Mouse (Mus musculus) regulatory T cell (primary cell): ENCODE measurements around the gene Cd96.

Experiments used
- in situ Hi-C: fragments of 300-600 bp; cut with MboI, MseI; formaldehyde crosslinking; loops from one replicate; pipeline ENCODE4 v1.15.1; 2025; ENCODE audit warnings: high pct_unique_total_duplicates

The Cd96 gene

GRCm38 (mm10) chr16:46120020-46120419 lies at the start of gene Cd96:
Cd96 (minus strand) TSS chr16:46120251.
- in situ Hi-C loops: no loop called here

DNA sequence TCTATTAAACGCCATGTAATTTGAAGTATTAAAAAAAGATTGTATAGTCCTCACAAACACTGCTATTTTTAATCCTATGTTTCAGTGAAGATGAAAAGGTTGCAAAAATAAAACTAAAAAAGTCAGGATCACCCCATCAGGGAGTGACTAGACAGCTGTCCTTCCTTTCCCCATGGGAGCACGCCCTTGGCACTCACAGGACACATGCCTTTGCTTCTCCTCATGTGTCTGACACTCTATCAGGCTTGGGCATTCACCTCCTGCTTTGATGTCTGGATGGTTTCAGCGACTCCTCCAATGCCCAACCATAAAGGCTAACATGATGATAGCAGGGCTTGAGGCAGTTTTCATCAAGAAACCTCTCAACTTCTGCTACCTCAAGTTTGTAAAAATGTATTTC lies 46.9 kb upstream of the Cd96 start:
- in situ Hi-C loops: no loop called here

GRCm38 (mm10) chr16:46165305-46165704 lies 45.3 kb upstream of the Cd96 start:
- in situ Hi-C loops: no loop called here

GRCm38 (mm10) chr16:46154832-46155231 lies 34.8 kb upstream of the Cd96 start, which contains the start of gene Gm4737:
Gm4737 (minus strand) TSS chr16:46155077.
- in situ Hi-C loops: loop anchor here (10.0 kb wide), 2 partner anchors 800 to 1030 kb away; no protein-coding TSS in a partner anchor

- in situ Hi-C loops: loop anchor here (10.0 kb wide), 2 partner anchors 804 to 1034 kb away; no protein-coding TSS in a partner anchor
Measured at GRCm38 (mm10) chr16:46151141-46151540, 31.1 kb upstream of the Cd96 start.

DNA sequence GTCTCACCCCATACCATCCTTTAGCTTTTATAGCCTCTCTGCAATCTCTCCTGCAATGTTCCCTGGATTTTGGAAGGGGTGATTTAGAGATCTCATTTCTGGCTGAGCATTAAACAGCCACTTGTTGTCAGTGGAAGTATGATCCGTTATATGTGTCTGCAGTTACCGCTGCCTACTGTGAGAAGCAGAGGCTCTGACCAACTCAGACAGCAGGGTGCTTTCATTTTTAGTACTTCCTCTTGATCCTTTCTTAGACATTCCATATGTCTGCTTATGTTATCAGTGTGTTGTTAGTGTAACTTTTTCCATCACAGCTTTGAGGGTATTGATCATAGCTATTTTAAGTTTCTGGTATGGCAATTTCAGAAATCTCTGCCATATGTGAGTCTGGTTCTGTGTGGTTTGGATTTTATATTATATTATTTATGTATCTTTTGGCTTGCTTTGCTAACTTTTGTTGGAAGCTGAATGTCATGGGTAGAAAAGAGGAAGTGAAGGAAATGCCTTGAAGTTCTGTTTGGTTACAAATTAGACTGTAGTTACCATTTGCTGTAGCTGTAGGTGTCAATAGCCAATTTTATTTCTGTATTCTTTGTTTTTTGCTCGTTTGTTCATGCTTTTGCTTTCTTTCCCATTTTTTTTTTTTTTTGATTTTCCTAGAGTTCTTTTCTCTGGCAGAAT lies 28.8 kb upstream of the Cd96 start:
- in situ Hi-C loops: no loop called here

- in situ Hi-C loops: no loop called here
Measured at GRCm38 (mm10) chr16:46146962-46147361, 26.9 kb upstream of the Cd96 start.

- in situ Hi-C loops: no loop called here
Measured at GRCm38 (mm10) chr16:46122238-46122637, 2.2 kb upstream of the Cd96 start.

DNA sequence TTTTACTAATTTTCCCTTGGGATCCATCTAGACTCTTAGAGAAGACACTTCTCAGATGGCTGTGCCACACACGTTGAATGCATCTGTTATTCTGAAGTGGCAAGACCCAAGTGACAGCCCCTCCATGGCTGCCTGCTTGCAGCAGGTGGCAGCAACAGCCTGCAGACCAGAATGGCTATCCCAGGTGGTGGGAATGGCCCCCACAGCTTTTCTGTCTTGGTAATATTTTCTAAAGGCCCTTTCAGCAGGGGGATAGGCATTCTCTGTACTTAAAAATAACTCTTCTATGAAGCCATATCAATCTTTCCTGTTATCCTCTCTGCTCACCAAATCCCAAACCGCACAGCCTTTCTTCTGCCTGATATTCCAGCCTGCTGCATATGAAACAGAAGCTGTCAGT lies 1.4 kb upstream of the Cd96 start:
- in situ Hi-C loops: no loop called here

GRCm38 (mm10) chr16:46120607-46121006 lies 556 bp upstream of the Cd96 start:
- in situ Hi-C loops: no loop called here

DNA sequence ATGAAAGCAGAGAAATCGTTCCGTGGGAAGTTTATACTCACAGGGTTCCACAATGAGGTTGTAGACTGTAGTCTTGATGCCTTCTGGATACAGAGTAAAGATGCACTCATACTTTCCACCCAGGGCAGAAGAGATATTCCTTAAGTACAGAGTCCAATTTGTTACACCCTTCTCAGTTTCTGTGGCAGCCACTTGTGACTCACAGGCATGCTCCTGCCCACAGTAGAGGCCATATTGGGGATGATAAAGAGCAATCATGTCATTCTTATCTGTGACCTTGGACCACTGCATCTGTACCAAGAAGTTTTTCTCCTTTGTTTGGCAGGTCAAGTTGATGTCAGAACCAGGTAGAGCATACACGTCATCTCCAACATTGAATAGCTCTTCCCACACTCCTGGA lies 2.4 kb downstream of the Cd96 start:
- in situ Hi-C loops: no loop called here

DNA sequence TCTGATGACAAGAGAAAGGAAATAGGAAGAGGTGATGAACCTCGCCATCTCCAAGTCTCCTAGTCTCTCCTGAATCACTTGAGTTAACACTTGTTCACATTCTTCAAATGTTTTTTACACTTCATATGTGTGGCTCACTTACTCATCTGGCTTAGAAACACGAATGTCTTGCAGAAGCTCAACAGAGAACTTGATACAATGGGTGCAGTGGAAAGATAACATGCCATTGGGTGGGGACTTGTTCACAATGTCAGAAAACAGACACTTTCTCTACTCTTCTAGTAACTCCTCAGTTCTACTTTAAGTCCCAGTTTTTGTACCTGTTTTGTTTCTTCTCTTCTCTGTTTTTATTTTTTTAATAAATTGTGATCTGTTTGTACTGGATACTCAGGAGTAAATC lies 5.3 kb downstream of the Cd96 start:
- in situ Hi-C loops: no loop called here

DNA sequence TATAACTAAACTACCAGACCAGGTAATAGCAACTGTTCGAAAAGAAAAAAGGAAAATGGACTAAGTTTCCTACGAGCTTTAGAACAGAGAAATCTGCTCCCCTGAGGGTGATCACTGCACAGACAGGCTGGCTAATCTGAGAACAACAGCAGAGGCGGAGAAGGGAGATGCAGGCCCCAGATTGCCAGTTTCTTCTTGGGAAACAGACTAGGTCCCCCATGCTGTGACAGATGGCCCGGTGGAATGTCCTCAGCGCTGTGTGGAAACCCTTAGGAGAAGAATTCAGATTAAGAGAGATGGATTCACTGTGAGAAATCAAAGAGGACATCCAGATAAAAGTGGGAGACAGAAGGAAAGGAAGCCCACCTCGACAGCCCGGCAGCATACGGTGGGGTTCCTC lies 10.5 kb downstream of the Cd96 start:
- in situ Hi-C loops: no loop called here

- in situ Hi-C loops: no loop called here
Measured at GRCm38 (mm10) chr16:46107431-46107830, 12.6 kb downstream of the Cd96 start.

- in situ Hi-C loops: loop anchor here (5.0 kb wide), 1 partner anchor 77 kb away; no protein-coding TSS in a partner anchor
Measured at GRCm38 (mm10) chr16:46104491-46104890, 15.6 kb downstream of the Cd96 start.

DNA sequence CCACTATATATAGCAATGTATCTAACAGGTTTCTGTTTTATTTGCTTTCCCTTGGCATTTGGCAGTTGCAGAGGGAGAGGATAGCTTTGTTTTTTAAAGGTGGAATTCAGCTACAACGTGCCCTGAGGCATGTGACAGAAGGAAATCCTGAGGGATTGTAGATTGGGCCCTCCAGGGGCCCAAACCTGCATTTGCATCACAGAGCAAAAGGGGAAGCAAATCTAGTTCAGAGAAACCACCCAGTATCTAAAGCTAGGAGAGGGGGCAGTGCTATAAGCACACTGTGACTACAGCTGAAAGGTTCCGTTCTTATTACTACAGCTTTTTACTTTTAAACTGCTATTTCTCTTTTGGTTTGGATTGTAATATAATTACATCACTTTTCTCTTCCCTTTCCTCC lies 18.3 kb downstream of the Cd96 start:
- in situ Hi-C loops: loop anchor here (5.0 kb wide), 1 partner anchor 74 kb away; no protein-coding TSS in a partner anchor

DNA sequence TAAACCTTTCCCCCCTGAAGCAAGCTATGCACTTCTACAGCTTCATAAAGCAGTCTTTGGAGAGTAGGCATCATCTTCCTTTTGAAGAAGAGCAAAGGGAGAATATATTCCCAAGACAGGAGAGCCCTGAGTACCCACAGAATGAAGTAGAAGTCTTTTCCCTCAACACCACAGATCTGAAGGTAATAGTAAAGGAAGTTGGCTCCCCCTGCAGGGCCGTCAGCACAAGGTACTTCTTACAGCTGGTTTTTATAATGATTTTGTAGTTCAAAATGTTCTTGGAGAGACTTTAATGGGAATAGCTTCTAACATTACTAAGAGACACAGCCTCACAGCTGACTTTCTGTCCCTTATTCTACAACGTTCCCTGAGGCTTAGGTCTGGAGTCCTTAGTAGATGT lies 19.8 kb downstream of the Cd96 start:
- in situ Hi-C loops: loop anchor here (5.0 kb wide), 1 partner anchor 73 kb away; no protein-coding TSS in a partner anchor

DNA sequence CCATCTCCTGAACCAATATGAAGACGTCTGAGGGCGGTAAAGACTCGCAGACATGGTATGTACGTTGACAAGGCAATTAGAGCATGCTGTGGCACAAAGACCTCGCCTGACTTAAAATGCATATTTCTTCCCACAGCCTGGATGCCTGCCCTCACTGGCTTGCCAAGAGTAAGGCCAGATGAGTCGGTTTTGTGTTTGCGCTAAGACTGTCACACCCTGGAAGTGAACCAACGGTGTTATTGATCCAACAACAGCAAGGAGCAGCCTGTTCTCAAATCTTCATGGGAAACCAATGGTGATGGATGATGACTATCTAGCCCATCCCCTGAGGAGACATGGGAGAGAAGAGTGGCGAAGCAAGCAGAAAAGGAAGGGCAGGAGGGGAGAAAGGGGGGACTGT lies 22.6 kb downstream of the Cd96 start:
- in situ Hi-C loops: no loop called here

DNA sequence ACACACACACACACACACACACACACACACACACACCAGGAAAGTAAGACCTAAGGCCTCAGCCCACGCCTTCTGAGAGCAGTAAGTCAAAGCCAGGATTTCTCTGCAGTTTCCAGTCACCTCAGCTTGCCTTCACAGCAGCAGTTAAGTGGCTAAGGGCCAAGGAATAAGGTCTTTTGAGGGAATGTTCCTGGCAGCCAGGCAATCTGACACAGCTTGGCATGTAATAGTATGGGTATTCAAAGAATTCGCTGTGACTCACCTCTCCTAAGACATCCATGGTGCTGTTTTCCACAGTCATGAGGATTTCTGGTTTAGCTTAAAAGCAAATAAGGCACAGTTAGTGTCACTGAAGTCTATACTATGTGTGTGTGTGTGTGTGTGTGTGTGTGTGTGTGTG lies 25.6 kb downstream of the Cd96 start:
- in situ Hi-C loops: no loop called here

DNA sequence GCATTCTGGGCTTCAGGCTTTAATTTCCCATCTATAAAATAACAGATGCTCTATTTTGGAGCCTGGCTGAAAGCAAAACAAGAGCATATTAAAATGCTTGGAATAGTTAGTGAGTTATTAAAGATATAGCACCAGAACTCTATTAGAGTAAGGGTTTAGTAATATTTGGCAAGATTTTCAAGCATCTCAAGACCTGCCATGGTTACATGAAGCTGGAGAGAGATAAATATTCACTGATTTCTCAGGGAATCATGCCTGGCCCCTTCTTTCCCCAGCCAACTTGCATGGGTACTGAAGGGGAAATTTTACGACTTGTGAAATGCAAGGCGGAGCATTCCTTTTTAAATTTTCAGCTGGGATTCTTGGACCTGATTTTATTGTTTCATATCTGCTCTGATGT lies 27.1 kb downstream of the Cd96 start:
- in situ Hi-C loops: no loop called here

DNA sequence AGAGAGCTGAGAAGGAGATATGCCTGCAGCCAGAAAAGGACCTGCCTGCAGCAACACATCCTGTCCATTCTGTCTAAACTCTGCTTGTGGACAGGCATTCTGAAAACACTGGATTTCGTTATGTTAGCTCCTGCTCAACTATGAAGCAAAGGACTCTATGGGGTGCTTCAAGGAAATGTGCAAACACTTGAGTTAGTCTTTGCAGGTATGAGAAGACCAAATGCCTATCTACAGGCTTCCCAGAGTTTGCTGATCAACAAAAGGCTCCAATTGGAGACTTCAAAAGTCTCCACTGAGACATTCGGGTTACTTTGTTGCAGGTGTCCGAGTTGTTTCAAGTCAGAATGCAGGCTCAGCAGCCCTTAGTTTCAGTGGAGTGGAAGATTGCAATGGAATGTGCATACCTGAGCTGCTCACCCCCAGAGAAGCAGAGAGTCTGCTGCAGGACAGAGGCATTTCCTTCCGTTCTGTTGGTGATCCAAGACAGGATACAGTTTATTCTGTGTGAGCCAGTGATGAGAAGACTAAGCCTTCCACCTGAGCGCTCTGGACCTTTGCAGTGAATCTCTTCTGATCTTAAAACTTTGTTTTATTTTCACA lies 33.1 kb downstream of the Cd96 start:
- in situ Hi-C loops: no loop called here

DNA sequence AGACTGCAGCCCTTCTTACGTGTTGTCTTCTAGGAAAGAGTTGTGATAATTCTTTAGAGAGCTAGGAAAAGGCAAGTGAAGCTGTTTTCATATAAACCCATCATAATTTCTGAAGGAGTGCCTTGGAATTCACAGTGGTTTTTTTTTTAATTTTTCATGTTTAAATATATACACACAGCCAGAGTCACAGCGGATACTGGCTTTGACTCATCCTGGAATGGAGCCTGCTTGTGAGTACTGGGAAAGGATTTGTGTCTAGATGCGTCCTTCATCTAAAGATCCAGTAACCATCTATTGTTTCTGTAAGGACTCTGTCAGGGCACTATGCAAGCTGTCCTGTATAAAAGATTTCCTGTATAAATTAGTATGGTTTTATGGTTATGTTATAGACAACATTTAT lies 52.1 kb downstream of the Cd96 start:
- in situ Hi-C loops: no loop called here

- in situ Hi-C loops: no loop called here
Measured at GRCm38 (mm10) chr16:46063278-46063677, 56.8 kb downstream of the Cd96 start.
